Mouse (Mus musculus): ENCODE data around the gene Srprb.

Gene Srprb

DNA sequence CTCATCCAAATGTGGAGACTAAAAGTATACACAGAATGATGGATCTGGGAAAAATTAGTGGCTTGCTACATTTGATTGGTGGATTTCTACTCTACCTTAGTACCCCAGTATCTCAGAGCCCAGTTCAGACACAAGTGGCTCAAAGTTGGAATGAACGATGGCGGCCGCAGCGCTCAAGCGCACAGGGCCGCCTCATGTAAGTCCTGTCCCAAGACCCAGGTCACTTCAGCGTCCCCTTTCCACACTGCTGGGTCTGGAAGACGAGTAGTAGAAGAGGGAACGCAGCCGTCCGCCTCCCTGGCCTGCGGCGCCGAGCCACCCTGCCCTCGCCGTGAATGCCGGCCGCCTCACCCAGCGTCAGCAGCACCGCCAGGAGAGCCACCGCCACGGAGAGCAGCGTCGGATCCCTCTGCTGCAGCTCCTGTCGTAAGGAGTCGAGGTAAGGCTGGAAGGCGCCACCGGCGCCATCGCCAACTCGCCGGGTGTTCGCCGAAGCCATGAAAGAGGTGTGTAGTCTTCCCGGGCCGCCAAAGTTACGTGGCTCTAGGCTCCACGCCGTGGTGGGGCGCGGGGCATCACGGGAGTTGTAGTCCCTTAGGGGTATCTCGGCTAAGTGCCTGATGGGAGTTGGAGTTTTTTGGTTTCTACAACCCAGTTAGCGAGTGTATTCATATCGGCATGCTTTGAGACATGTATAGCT is at the start of gene Srprb:
Gene Srprb, minus strand, starts transcription at position 577 of the 700 bp plus-strand sequence.
- peak; percentile 86 to 91 for DNase-seq (ENCODE audit: low spot score in 2 of 2)

DNA sequence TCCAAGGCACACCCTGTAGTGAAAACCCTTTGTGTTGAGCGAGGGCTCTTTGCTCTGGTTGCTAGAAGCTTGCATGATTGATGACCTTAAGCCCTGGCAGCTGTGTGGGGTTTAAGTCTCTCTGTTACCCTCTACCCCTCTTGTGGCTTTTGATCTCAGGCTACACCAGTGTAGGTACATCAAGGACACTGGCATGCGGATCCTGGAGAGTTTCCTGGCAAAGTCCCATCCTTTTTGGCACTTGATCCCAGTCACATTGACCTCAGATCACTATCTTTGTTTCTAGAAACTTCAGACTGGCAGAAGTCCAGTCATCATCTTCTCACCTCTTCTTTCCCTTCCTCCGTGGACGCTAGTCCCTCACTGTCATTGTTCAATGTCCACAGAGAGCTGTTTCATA is 46.7 kb upstream of the Srprb start:
- DNase-seq (ENCODE audit: low spot score in 2 of 2), result no peak

GRCm38 (mm10) chr9:103246526-103247168 is 44.7 kb upstream of the Srprb start:
- no peak for DNase-seq (ENCODE audit: low spot score in 2 of 2)

- no peak for DNase-seq (ENCODE audit: low spot score in 2 of 2)
Measured at GRCm38 (mm10) chr9:103243640-103244039, 41.7 kb upstream of the Srprb start.

DNA sequence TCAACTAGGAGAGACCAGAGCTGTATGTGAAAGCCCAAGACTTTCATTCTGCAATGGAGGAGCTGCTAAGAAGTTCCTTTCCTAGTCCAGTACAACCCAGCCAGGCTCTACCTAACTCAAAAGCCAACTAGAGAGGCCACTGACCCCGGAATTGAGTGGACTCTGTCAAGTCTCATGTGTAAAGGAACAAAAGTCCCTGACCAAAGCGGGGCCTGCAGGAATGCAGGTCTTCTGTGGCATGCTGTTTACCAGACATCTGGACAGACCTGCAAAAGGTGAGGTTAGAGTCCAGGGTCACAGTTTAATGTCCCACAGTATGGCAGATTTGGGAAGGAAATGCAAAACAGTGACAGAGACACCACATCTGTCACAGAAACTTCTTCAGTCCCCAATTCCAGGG is 39.3 kb upstream of the Srprb start:
- no peak for DNase-seq (ENCODE audit: low spot score in 2 of 2)

DNA sequence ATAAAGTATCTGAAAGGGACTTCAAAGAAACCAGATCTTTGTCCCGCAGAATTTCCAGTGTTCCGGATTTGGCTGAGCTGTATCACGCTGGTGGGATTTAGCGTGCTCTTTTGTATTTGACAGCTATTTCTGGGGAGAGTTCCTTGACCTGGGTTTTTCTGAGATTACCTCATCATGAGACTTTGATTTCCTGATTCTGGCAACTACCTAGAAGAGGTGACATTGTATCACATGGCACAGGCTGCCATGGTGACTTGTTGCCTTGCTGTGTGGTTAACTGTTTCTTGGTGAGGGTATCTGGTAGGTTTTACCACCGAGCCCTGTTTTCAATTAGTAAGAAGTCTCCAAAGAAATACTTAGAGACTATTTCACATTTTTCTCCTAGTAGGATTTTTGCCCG is 37.5 kb upstream of the Srprb start:
- no peak for DNase-seq (ENCODE audit: low spot score in 2 of 2)

DNA sequence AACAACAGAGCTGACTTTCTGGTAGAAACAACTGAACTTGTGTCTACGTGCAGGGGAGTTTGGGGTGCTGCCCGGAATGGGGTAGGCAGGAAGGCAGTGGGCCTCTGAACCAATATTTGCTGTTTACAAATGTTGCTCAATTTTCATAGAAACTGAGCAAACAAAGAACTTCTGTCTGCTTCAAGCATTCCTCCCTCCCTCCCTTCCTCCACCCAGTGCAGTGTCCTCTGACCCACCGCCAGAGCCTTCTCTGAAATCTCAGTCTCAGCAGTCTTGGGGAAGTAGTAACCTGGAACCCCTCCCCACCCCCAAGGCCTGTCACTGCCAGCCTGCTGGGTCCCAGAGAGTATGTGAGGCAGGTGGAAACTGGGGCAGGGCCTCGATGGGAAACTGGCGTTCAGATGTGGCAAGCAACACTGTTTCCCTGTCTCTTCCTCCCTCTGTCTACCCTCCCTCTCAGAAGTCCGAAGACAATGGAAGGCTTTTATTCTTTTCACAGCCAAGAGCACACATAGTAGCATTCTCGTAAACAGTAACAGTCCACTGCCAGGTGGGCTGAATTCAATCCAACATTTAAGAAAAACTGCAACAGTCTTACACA is 32.7 kb upstream of the Srprb start:
- DNase-seq (ENCODE audit: low spot score in 2 of 2), result no peak

GRCm38 (mm10) chr9:103234059-103234458 is 32.1 kb upstream of the Srprb start:
- no peak for DNase-seq (ENCODE audit: low spot score in 2 of 2)

DNA sequence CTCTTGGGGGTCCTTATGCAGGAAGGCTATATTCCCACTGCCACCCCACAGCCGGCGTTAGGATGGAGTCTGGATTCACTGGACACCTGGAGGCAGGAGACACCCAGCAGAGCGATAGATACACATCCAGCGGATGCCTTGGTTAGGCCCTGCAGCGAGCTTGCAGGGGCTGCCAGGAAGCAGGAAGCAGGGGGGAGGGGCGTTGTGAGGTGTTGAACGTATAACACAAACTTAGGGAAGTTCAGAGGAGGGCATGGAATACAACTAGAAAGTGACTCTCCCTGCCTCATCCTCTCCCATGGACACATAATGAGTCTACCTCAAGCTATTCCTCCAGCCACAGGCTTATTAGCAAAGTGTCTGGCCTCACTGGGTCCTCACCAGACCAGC is 31.1 kb upstream of the Srprb start:
- DNase-seq (ENCODE audit: low spot score in 2 of 2), result no peak

DNA sequence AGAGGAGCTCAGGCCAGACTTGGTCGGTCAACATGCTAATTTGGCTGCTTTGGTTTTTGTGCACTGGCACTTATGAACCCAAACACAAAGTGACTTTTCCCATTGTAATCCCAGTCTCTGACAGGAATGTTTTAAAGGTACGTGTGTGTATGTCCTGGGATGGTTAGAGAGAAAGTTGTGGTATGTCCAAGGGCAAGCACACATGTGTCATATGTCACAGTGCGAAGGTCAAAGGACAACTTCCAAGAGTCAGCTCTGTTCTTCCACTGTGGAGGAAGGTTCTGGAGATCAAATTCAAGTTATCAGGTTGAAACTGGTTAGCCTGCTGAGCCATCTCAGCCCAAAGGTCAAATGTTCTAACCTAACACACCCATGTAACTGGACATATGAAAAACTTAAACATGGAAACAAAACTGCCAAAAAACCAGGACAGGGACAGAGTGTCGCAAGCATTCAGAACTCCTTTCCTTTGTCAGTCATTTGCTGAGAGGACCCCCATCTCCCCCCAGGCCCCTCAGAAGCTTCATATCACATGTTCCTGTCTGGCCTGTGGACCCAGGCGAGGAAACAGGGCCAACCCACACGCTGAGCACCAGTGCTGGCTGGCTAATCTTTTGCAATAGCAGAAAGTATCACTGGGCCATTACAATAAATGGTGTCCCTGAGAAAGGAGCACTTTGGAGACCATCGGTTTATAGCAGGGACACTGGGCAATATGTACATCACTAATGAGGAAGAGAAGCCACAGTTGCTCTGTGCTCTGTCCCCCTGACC is 30.5 kb upstream of the Srprb start:
- no peak for DNase-seq (ENCODE audit: low spot score in 2 of 2)

DNA sequence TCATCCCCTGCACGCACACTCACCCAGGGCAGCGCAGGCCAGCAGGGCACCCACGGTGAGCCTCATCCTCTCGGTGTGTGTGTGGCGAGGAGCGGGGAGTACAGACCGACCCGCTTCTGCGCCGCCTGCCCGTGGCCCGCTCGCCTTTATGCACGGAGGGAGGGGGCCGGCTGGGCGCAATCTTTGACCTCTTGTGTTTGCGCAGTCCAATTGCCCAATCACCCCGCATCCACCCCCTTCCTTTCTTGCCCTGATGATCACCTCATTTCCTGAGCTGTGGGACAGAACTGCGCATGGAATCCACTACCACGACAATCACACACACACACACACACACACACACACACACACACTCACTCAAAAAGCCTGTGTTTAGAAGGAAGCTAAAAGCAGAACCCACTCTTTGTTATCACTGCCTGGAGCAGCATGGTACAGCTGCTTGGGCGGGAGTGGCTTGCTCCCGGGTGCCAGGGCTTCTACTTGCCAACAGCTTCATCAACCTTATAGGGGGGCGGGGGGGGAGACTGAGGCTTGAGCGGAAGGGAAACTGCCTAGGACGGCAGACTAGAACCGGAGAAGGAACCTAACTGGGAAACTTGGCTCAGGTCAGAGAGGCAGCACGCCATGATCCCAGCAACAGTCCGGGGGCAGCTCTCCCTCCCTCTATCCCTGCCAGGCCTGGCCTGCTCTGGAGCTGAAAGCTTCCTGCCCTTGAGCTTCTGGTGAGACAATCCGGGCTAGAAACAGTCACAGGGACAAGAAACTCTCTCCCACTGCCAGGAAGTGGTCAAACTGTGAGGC is 28.4 kb upstream of the Srprb start, which contains the start of the genes Gm20425 and Trf:
Gene Gm20425, minus strand, starts transcription at position 157 of the 801 bp plus-strand sequence.
Gene Trf, minus strand, starts transcription at position 294 of the 801 bp plus-strand sequence.
- peak; percentile 30 to 50 for DNase-seq (ENCODE audit: low spot score in 2 of 2)

- DNase-seq (ENCODE audit: low spot score in 2 of 2), result no peak
Measured at GRCm38 (mm10) chr9:103229037-103229867, 27.3 kb upstream of the Srprb start.

GRCm38 (mm10) chr9:103228370-103229003 is 26.6 kb upstream of the Srprb start:
- no peak for DNase-seq (ENCODE audit: low spot score in 2 of 2)

GRCm38 (mm10) chr9:103227760-103228159 is 25.8 kb upstream of the Srprb start:
- DNase-seq (ENCODE audit: low spot score in 2 of 2), result no peak

- no peak for DNase-seq (ENCODE audit: low spot score in 2 of 2)
Measured at GRCm38 (mm10) chr9:103226806-103227205, 24.9 kb upstream of the Srprb start.

- no peak for DNase-seq (ENCODE audit: low spot score in 2 of 2)
Measured at GRCm38 (mm10) chr9:103225464-103225863, 23.5 kb upstream of the Srprb start.

- no peak for DNase-seq (ENCODE audit: low spot score in 2 of 2)
Measured at GRCm38 (mm10) chr9:103224721-103225120, 22.8 kb upstream of the Srprb start.

DNA sequence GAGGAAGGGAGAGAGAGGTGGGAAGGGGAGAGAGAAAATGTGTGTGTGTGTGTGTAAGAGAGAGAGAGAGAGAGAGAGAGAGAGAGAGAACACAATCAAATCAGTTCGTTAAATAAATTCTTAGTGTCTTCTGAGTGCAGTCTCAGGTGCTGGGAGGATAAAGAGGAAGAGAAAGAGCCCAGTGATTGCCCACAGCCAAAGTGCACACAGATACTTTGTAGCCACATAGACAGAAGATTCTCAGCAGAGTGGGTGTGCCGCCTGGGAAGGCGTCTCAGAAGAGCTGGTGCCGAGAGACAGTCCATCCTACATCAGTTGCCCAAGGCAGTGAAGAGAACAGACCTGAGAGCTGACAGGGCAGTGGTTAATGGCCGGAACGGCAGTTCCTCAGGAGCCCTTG is 12.3 kb upstream of the Srprb start:
- no peak for DNase-seq (ENCODE audit: low spot score in 2 of 2)

GRCm38 (mm10) chr9:103213631-103214030 is 11.7 kb upstream of the Srprb start:
- DNase-seq (ENCODE audit: low spot score in 2 of 2), result no peak

All from frontal cortex, postnatal 10 days (tissue).